Mouse (Mus musculus) hindbrain, embryonic 15.5 days (tissue): ENCODE results near the gene Polr1a. TPM values are rescaled to one million over a fixed set of nuclear protein-coding genes. Genes with fewer than 3 reads are reported as not detected.

Experiments
- ATAC-seq: fragments of 200-750 bp; cut with Nextera tagmentation; 2 replicates; pipeline ENCODE4 v1.8.0; 2017; ENCODE audit warnings: low read depth, moderate number of reproducible peaks, moderate TSS enrichment; ENCODE audit not compliant: low FRiP score
- H3K27ac ChIP-seq: fragments of 300-500 bp; sonication (generic); replicated peaks from 2 replicates; pipeline ENCODE4 v1.5.1; 2015; ENCODE audit warnings: mild to moderate bottlenecking, inconsistent platforms
- H3K27me3 ChIP-seq: fragments of 300-500 bp; sonication (generic); 2 replicates; pipeline ENCODE4 v1.6.1; 2015; ENCODE audit warnings: control low read depth, inconsistent platforms
- H3K36me3 ChIP-seq: fragments of 300-500 bp; sonication (generic); 2 replicates; pipeline ENCODE4 v1.6.1; 2015; ENCODE audit warnings: control low read depth, inconsistent platforms
- H3K4me1 ChIP-seq: fragments of 300-500 bp; sonication (generic); replicated peaks from 2 replicates; pipeline ENCODE4 v1.6.1; 2015; ENCODE audit warnings: control low read depth, inconsistent platforms
- H3K4me2 ChIP-seq: fragments of 300-500 bp; sonication (generic); 2 replicates; pipeline ENCODE4 v1.6.1; 2015; ENCODE audit warnings: moderate library complexity, mild to moderate bottlenecking, inconsistent platforms
- H3K4me3 ChIP-seq: fragments of 300-500 bp; sonication (generic); 2 replicates; pipeline ENCODE4 v1.5.1; 2015; ENCODE audit warnings: mild to moderate bottlenecking, inconsistent platforms
- H3K9ac ChIP-seq: fragments of 300-500 bp; sonication (generic); 2 replicates; pipeline ENCODE4 v1.6.1; 2015; ENCODE audit warnings: inconsistent platforms
- H3K9me3 ChIP-seq: fragments of 300-500 bp; sonication (generic); 2 replicates; pipeline ENCODE4 v1.6.1; 2016; ENCODE audit warnings: control low read depth, inconsistent platforms
- WGBS: fragments of 180-500 bp; shearing (Covaris S2); methylation state at CpG from one replicate; pipeline ENCODE4 v1.1.7; 2015; 5-methylcytosine and 5-hydroxymethylcytosine counted together
- polyA plus RNA-seq: library from polyadenylated mRNA; unstranded; fragments of >200 nt; fragmentation: Nextera tagmentation; extraction: Ambion mirVana; gene quantifications from 2 replicates; pipeline ENCODE4 v1.2.1, GENCODE M21; 2015

Gene Polr1a
- polyA plus RNA-seq, 1 experiment from 2014 or later: 19.6 TPM

- Histone ChIP-seq H3K36me3 (peaks cover 64% of the 10 kb centered on the region), H3K9me3 (no peaks in the 10 kb centered on the region), H3K4me2 (no peak overlapping the region), H3K27me3 (no peaks in the 10 kb centered on the region), H3K4me3 (no peak overlapping the region), H3K9ac (no peak overlapping the region), H3K4me1 (no peaks in the 10 kb centered on the region), H3K27ac (no peak overlapping the region)
- WGBS: 90% methylated on average over 5 of the region's 5 CpGs
- ATAC-seq: no peak
Measured at GRCm38 (mm10) chr6:71951192-71951591, 42.3 kb downstream of the Polr1a start.

- H3K27ac ChIP-seq: no peak overlapping the region
- H3K4me2 ChIP-seq: no peak overlapping the region
- no peaks in the 10 kb centered on the region for H3K27me3 ChIP-seq
- no peak overlapping the region for H3K9ac ChIP-seq
- no peaks in the 10 kb centered on the region for H3K9me3 ChIP-seq
- WGBS: 86% methylated on average over 5 of the region's 5 CpGs
- H3K36me3 ChIP-seq: peaks cover 18% of the 10 kb centered on the region
- no peak for ATAC-seq
- H3K4me3 ChIP-seq: no peak overlapping the region
- H3K4me1 ChIP-seq: no peaks in the 10 kb centered on the region
Measured at GRCm38 (mm10) chr6:71962119-71962518, 53.3 kb downstream of the Polr1a start.

GRCm38 (mm10) chr6:71962706-71963105 is 53.9 kb downstream of the Polr1a start:
- Histone ChIP-seq H3K27ac (no peak overlapping the region), H3K4me2 (no peak overlapping the region), H3K9ac (no peak overlapping the region), H3K36me3 (peaks cover 22% of the 10 kb centered on the region), H3K9me3 (no peaks in the 10 kb centered on the region), H3K4me3 (no peak overlapping the region), H3K4me1 (no peaks in the 10 kb centered on the region), H3K27me3 (no peaks in the 10 kb centered on the region)
- ATAC-seq: no peak
- 99% methylated on average over 6 of the region's 6 CpGs for WGBS

GRCm38 (mm10) chr6:71963561-71963960 is 54.7 kb downstream of the Polr1a start:
- Histone ChIP-seq H3K9ac (no peak overlapping the region), H3K27me3 (no peaks in the 10 kb centered on the region), H3K27ac (no peak overlapping the region), H3K36me3 (peaks cover 27% of the 10 kb centered on the region), H3K4me2 (no peak overlapping the region), H3K4me3 (no peak overlapping the region), H3K4me1 (no peaks in the 10 kb centered on the region), H3K9me3 (no peaks in the 10 kb centered on the region)
- WGBS: 96% methylated on average over 11 of the region's 11 CpGs
- ATAC-seq: no peak

- Histone ChIP-seq H3K27me3 (no peaks in the 10 kb centered on the region), H3K9me3 (no peaks in the 10 kb centered on the region), H3K27ac (no peak overlapping the region), H3K4me1 (no peaks in the 10 kb centered on the region), H3K36me3 (peaks cover 35% of the 10 kb centered on the region), H3K9ac (no peak overlapping the region), H3K4me3 (no peak overlapping the region), H3K4me2 (no peak overlapping the region)
- WGBS: 91% methylated on average over 5 of the region's 5 CpGs
- ATAC-seq: no peak
Measured at GRCm38 (mm10) chr6:71966683-71967303, 57.9 kb downstream of the Polr1a start.

- H3K36me3 ChIP-seq: peaks cover 44% of the 10 kb centered on the region
- H3K27me3 ChIP-seq: no peaks in the 10 kb centered on the region
- no peak overlapping the region for H3K9ac ChIP-seq
- no peaks in the 10 kb centered on the region for H3K9me3 ChIP-seq
- H3K4me1 ChIP-seq: no peaks in the 10 kb centered on the region
- no peak overlapping the region for H3K4me3 ChIP-seq
- ATAC-seq: no peak
- H3K27ac ChIP-seq: no peak overlapping the region
- 88% methylated on average over 7 of the region's 7 CpGs for WGBS
- no peak overlapping the region for H3K4me2 ChIP-seq
Measured at GRCm38 (mm10) chr6:71967847-71968246, 59.0 kb downstream of the Polr1a start.

GRCm38 (mm10) chr6:71969459-71969858 is 60.6 kb downstream of the Polr1a start:
- Histone ChIP-seq H3K4me3 (no peak overlapping the region), H3K9me3 (no peaks in the 10 kb centered on the region), H3K4me1 (no peaks in the 10 kb centered on the region), H3K27ac (no peak overlapping the region), H3K27me3 (no peaks in the 10 kb centered on the region), H3K4me2 (no peak overlapping the region), H3K36me3 (peaks cover 47% of the 10 kb centered on the region), H3K9ac (no peak overlapping the region)
- no peak for ATAC-seq
- 93% methylated on average over 7 of the region's 7 CpGs for WGBS

GRCm38 (mm10) chr6:71970154-71970553 is 61.3 kb downstream of the Polr1a start:
- no peaks in the 10 kb centered on the region for H3K9me3 ChIP-seq
- H3K27ac ChIP-seq: no peak overlapping the region
- H3K4me1 ChIP-seq: no peaks in the 10 kb centered on the region
- WGBS: 77% methylated on average over 2 of the region's 2 CpGs
- peaks cover 54% of the 10 kb centered on the region for H3K36me3 ChIP-seq
- H3K9ac ChIP-seq: no peak overlapping the region
- no peak overlapping the region for H3K4me3 ChIP-seq
- no peaks in the 10 kb centered on the region for H3K27me3 ChIP-seq
- no peak for ATAC-seq
- H3K4me2 ChIP-seq: no peak overlapping the region

- Histone ChIP-seq H3K9ac (no peak overlapping the region), H3K9me3 (no peaks in the 10 kb centered on the region), H3K4me2 (no peak overlapping the region), H3K36me3 (peaks cover 53% of the 10 kb centered on the region), H3K4me3 (no peak overlapping the region), H3K4me1 (no peaks in the 10 kb centered on the region), H3K27me3 (no peaks in the 10 kb centered on the region), H3K27ac (no peak overlapping the region)
- 95% methylated on average over 7 of the region's 7 CpGs for WGBS
- no peak for ATAC-seq
Measured at GRCm38 (mm10) chr6:71976592-71976991, 67.7 kb downstream of the Polr1a start.

GRCm38 (mm10) chr6:71980165-71980564 is 71.3 kb downstream of the Polr1a start:
- Histone ChIP-seq H3K9ac (no peak overlapping the region), H3K4me3 (no peak overlapping the region), H3K27ac (no peak overlapping the region), H3K36me3 (peaks cover 30% of the 10 kb centered on the region), H3K27me3 (no peaks in the 10 kb centered on the region), H3K9me3 (no peaks in the 10 kb centered on the region), H3K4me1 (no peaks in the 10 kb centered on the region), H3K4me2 (no peak overlapping the region)
- 90% methylated on average over 8 of the region's 8 CpGs for WGBS
- ATAC-seq: no peak

GRCm38 (mm10) chr6:71980587-71980986 is 71.7 kb downstream of the Polr1a start:
- no peaks in the 10 kb centered on the region for H3K4me1 ChIP-seq
- no peak overlapping the region for H3K9ac ChIP-seq
- WGBS: 89% methylated on average over 2 of the region's 2 CpGs
- H3K36me3 ChIP-seq: peaks cover 26% of the 10 kb centered on the region
- no peak overlapping the region for H3K27ac ChIP-seq
- no peak overlapping the region for H3K4me2 ChIP-seq
- H3K4me3 ChIP-seq: no peak overlapping the region
- ATAC-seq: no peak
- no peaks in the 10 kb centered on the region for H3K9me3 ChIP-seq
- no peaks in the 10 kb centered on the region for H3K27me3 ChIP-seq

GRCm38 (mm10) chr6:71981450-71981849 is 72.6 kb downstream of the Polr1a start:
- Histone ChIP-seq H3K4me3 (no peak overlapping the region), H3K4me2 (no peak overlapping the region), H3K9me3 (no peaks in the 10 kb centered on the region), H3K36me3 (peaks cover 25% of the 10 kb centered on the region), H3K4me1 (no peaks in the 10 kb centered on the region), H3K27me3 (no peaks in the 10 kb centered on the region), H3K27ac (no peak overlapping the region), H3K9ac (no peak overlapping the region)
- 87% methylated on average over 4 of the region's 4 CpGs for WGBS
- no peak for ATAC-seq

- Histone ChIP-seq H3K36me3 (no peaks in the 10 kb centered on the region), H3K27ac (no peak overlapping the region), H3K9ac (no peak overlapping the region), H3K4me1 (peaks cover 5% of the 10 kb centered on the region), H3K27me3 (no peaks in the 10 kb centered on the region), H3K4me3 (no peak overlapping the region), H3K9me3 (no peaks in the 10 kb centered on the region), H3K4me2 (no peak overlapping the region)
- ATAC-seq: no peak
- 93% methylated on average over 4 of the region's 4 CpGs for WGBS
Measured at GRCm38 (mm10) chr6:71985984-71986383, 77.1 kb downstream of the Polr1a start.
